Mouse (Mus musculus): ENCODE data around the gene Cadm2. TPM values are rescaled to one million over a fixed set of nuclear protein-coding genes. Genes with fewer than 3 reads are reported as not detected.

Cadm2 gene
- polyA plus RNA-seq, 1 experiment from 2014 or later: 0.13 TPM

GRCm38 (mm10) chr16:67079318-67079717, 541.4 kb downstream of the Cadm2 start:
- no peak overlapping the region for H3K9ac ChIP-seq (ENCODE audit: low read depth, low read length)
- no peak for TF ChIP-seq CTCF (IDR thresholded peaks at IDR 0.05; ENCODE audit: low read depth)
- WGBS: 82% methylated on average over 2 of the region's 2 CpGs
- H3K4me2 ChIP-seq (replicated peaks; ENCODE audit: low read depth): no peak overlapping the region
- ATAC-seq: no peak
- H3K27me3 ChIP-seq (replicated peaks; ENCODE audit: control insufficient read depth, insufficient read depth, low read length): no peaks in the 10 kb centered on the region
- H3K4me1 ChIP-seq (replicated peaks; ENCODE audit: control insufficient read depth, insufficient read depth, low read length): no peaks in the 10 kb centered on the region
- no peak overlapping the region for H3K27ac ChIP-seq (ENCODE audit: low read depth, low read length)
- H3K9me3 ChIP-seq (ENCODE audit: control insufficient read depth): no peaks in the 10 kb centered on the region
- H3K4me3 ChIP-seq (ENCODE audit: low read depth, low read length): no peak overlapping the region
- H3K36me3 ChIP-seq (ENCODE audit: control insufficient read depth, insufficient read depth): no peaks in the 10 kb centered on the region

GRCm38 (mm10) chr16:67076169-67076895, 544.4 kb downstream of the Cadm2 start:
- no peaks in the 10 kb centered on the region for H3K4me1 ChIP-seq (replicated peaks; ENCODE audit: control insufficient read depth, insufficient read depth, low read length)
- WGBS: 76% methylated on average over 7 of the region's 7 CpGs
- no peaks in the 10 kb centered on the region for H3K36me3 ChIP-seq (ENCODE audit: control insufficient read depth, insufficient read depth)
- no peaks in the 10 kb centered on the region for H3K27me3 ChIP-seq (replicated peaks; ENCODE audit: control insufficient read depth, insufficient read depth, low read length)
- H3K27ac ChIP-seq (ENCODE audit: low read depth, low read length): no peak overlapping the region
- TF ChIP-seq CTCF (IDR thresholded peaks at IDR 0.05; ENCODE audit: low read depth): no peak
- H3K9ac ChIP-seq (ENCODE audit: low read depth, low read length): no peak overlapping the region
- ATAC-seq: no peak
- no peak overlapping the region for H3K4me2 ChIP-seq (replicated peaks; ENCODE audit: low read depth)
- H3K9me3 ChIP-seq (ENCODE audit: control insufficient read depth): no peaks in the 10 kb centered on the region
- no peak overlapping the region for H3K4me3 ChIP-seq (ENCODE audit: low read depth, low read length)

GRCm38 (mm10) chr16:67068461-67068860, 552.2 kb downstream of the Cadm2 start:
- no peaks in the 10 kb centered on the region for H3K36me3 ChIP-seq (ENCODE audit: control insufficient read depth, insufficient read depth)
- no peak overlapping the region for H3K27ac ChIP-seq (ENCODE audit: low read depth, low read length)
- H3K9ac ChIP-seq (ENCODE audit: low read depth, low read length): no peak overlapping the region
- WGBS: 44% methylated on average over 1 of the region's 1 CpGs
- H3K9me3 ChIP-seq (ENCODE audit: control insufficient read depth): no peaks in the 10 kb centered on the region
- no peak overlapping the region for H3K4me3 ChIP-seq (ENCODE audit: low read depth, low read length)
- no peaks in the 10 kb centered on the region for H3K27me3 ChIP-seq (replicated peaks; ENCODE audit: control insufficient read depth, insufficient read depth, low read length)
- no peak for TF ChIP-seq CTCF (IDR thresholded peaks at IDR 0.05; ENCODE audit: low read depth)
- no peaks in the 10 kb centered on the region for H3K4me1 ChIP-seq (replicated peaks; ENCODE audit: control insufficient read depth, insufficient read depth, low read length)
- no peak overlapping the region for H3K4me2 ChIP-seq (replicated peaks; ENCODE audit: low read depth)
- no peak for ATAC-seq

GRCm38 (mm10) chr16:67030918-67031317, 589.8 kb downstream of the Cadm2 start:
- no peaks in the 10 kb centered on the region for H3K27me3 ChIP-seq (replicated peaks; ENCODE audit: control insufficient read depth, insufficient read depth, low read length)
- no peak for ATAC-seq
- H3K27ac ChIP-seq (ENCODE audit: low read depth, low read length): no peak overlapping the region
- 88% methylated on average over 5 of the region's 5 CpGs for WGBS
- H3K4me3 ChIP-seq (ENCODE audit: low read depth, low read length): no peak overlapping the region
- no peaks in the 10 kb centered on the region for H3K9me3 ChIP-seq (ENCODE audit: control insufficient read depth)
- H3K4me1 ChIP-seq (replicated peaks; ENCODE audit: control insufficient read depth, insufficient read depth, low read length): no peaks in the 10 kb centered on the region
- H3K4me2 ChIP-seq (replicated peaks; ENCODE audit: low read depth): no peak overlapping the region
- no peaks in the 10 kb centered on the region for H3K36me3 ChIP-seq (ENCODE audit: control insufficient read depth, insufficient read depth)
- no peak for TF ChIP-seq CTCF (IDR thresholded peaks at IDR 0.05; ENCODE audit: low read depth)
- H3K9ac ChIP-seq (ENCODE audit: low read depth, low read length): no peak overlapping the region

- ATAC-seq: no peak
- Histone ChIP-seq H3K36me3 (ENCODE audit: control insufficient read depth, insufficient read depth) (no peaks in the 10 kb centered on the region), H3K9ac (ENCODE audit: low read depth, low read length) (no peak overlapping the region), H3K4me3 (ENCODE audit: low read depth, low read length) (no peak overlapping the region), H3K4me2 (replicated peaks; ENCODE audit: low read depth) (no peak overlapping the region), H3K9me3 (ENCODE audit: control insufficient read depth) (no peaks in the 10 kb centered on the region), H3K27ac (ENCODE audit: low read depth, low read length) (no peak overlapping the region), H3K27me3 (replicated peaks; ENCODE audit: control insufficient read depth, insufficient read depth, low read length) (no peaks in the 10 kb centered on the region), H3K4me1 (replicated peaks; ENCODE audit: control insufficient read depth, insufficient read depth, low read length) (no peaks in the 10 kb centered on the region)
- TF ChIP-seq CTCF (IDR thresholded peaks at IDR 0.05; ENCODE audit: low read depth): no peak
- 92% methylated on average over 1 of the region's 1 CpGs for WGBS
Measured at GRCm38 (mm10) chr16:67019856-67020255, 600.9 kb downstream of the Cadm2 start.

GRCm38 (mm10) chr16:67017710-67018109, 603.0 kb downstream of the Cadm2 start:
- no peaks in the 10 kb centered on the region for H3K27me3 ChIP-seq (replicated peaks; ENCODE audit: control insufficient read depth, insufficient read depth, low read length)
- TF ChIP-seq CTCF (IDR thresholded peaks at IDR 0.05; ENCODE audit: low read depth): no peak
- 69% methylated on average over 2 of the region's 2 CpGs for WGBS
- no peaks in the 10 kb centered on the region for H3K9me3 ChIP-seq (ENCODE audit: control insufficient read depth)
- H3K4me2 ChIP-seq (replicated peaks; ENCODE audit: low read depth): no peak overlapping the region
- H3K36me3 ChIP-seq (ENCODE audit: control insufficient read depth, insufficient read depth): no peaks in the 10 kb centered on the region
- no peak overlapping the region for H3K9ac ChIP-seq (ENCODE audit: low read depth, low read length)
- no peak for ATAC-seq
- no peaks in the 10 kb centered on the region for H3K4me1 ChIP-seq (replicated peaks; ENCODE audit: control insufficient read depth, insufficient read depth, low read length)
- no peak overlapping the region for H3K4me3 ChIP-seq (ENCODE audit: low read depth, low read length)
- H3K27ac ChIP-seq (ENCODE audit: low read depth, low read length): no peak overlapping the region

Measured in intestine, postnatal 0 days (tissue).